Mouse (Mus musculus): ENCODE results near the gene Adck1.

GRCm38 (mm10) chr12:88466801-88467200 lies 106.4 kb downstream of the Adck1 start:
- TF ChIP-seq CTCF (IDR thresholded peaks at IDR 0.05; ENCODE audit: borderline replicate concordance, insufficient read depth, low read depth, low read length) (no peak), POLR2A (IDR thresholded peaks at IDR 0.05; ENCODE audit: borderline replicate concordance, insufficient read depth, low read length) (no peak)

Data from cerebellum, adult 2 months (tissue).